Mouse (Mus musculus) heart, postnatal 0 days (tissue): ENCODE measurements around the gene Tceanc.

Experiments used
- CTCF ChIP-seq: IDR thresholded peaks from 2 replicates; pipeline ENCODE4 v1.5.1; 2016; ENCODE audit warnings: antibody characterized with exemption, control low read depth, low read depth
- EP300 ChIP-seq: IDR thresholded peaks from 2 replicates; pipeline ENCODE4 v1.6.1; 2016; ENCODE audit warnings: antibody characterized with exemption, low read depth

GRCm38 (mm10) chrX:166525637-166526315 is 7.4 kb upstream of the Tceanc start:
- no peak for TF ChIP-seq CTCF
- no peak for TF ChIP-seq EP300
